Mouse (Mus musculus): ENCODE results near the gene Nphp1. TPM values are rescaled to one million over a fixed set of nuclear protein-coding genes. Genes with fewer than 3 reads are reported as not detected.

Nphp1 gene
- polyA plus RNA-seq, 1 experiment from 2014 or later, result 36.2 TPM

- Histone ChIP-seq H3K36me3 (peaks cover 6% of the 10 kb centered on the region; the same call in 1 of the 2 replicates), H3K4me2 (no peak overlapping the region), H3K4me1 (replicated peaks) (no peaks in the 10 kb centered on the region), H3K9ac (replicated peaks) (no peak overlapping the region), H3K27ac (peak overlapping the region; percentile 4), H3K27me3 (no peaks in the 10 kb centered on the region), H3K9me3 (no peaks in the 10 kb centered on the region), H3K4me3 (replicated peaks) (no peak overlapping the region)
- no peak for ATAC-seq (ENCODE audit: insufficient number of reproducible peaks, insufficient read depth, low FRiP score, low TSS enrichment, low read depth)
- WGBS, result 78% methylated on average over 3 of the region's 3 CpGs
Measured at GRCm38 (mm10) chr2:127742637-127743036, 46.1 kb downstream of the Nphp1 start.

GRCm38 (mm10) chr2:127740756-127741519 is 47.8 kb downstream of the Nphp1 start:
- H3K27ac ChIP-seq, result no peak overlapping the region
- no peak overlapping the region for H3K4me3 ChIP-seq (replicated peaks)
- H3K4me2 ChIP-seq, result no peak overlapping the region
- no peaks in the 10 kb centered on the region for H3K27me3 ChIP-seq
- H3K36me3 ChIP-seq, result peaks cover 6% of the 10 kb centered on the region; the same call in 1 of the 2 replicates
- no peaks in the 10 kb centered on the region for H3K9me3 ChIP-seq
- 71% methylated on average over 9 of the region's 9 CpGs for WGBS
- H3K9ac ChIP-seq (replicated peaks), result no peak overlapping the region
- ATAC-seq (ENCODE audit: insufficient number of reproducible peaks, insufficient read depth, low FRiP score, low TSS enrichment, low read depth), result no peak
- no peaks in the 10 kb centered on the region for H3K4me1 ChIP-seq (replicated peaks)

- H3K9ac ChIP-seq (replicated peaks), result no peak overlapping the region
- ATAC-seq (ENCODE audit: insufficient number of reproducible peaks, insufficient read depth, low FRiP score, low TSS enrichment, low read depth), result no peak
- H3K9me3 ChIP-seq, result no peaks in the 10 kb centered on the region
- no peaks in the 10 kb centered on the region; the same call in 1 of the 2 replicates for H3K4me1 ChIP-seq (replicated peaks)
- no peak overlapping the region for H3K4me2 ChIP-seq
- H3K27me3 ChIP-seq, result no peaks in the 10 kb centered on the region
- H3K27ac ChIP-seq, result no peak overlapping the region
- H3K36me3 ChIP-seq, result peaks cover 6% of the 10 kb centered on the region; the same call in 1 of the 2 replicates
- 90% methylated on average over 3 of the region's 3 CpGs for WGBS
- no peak overlapping the region for H3K4me3 ChIP-seq (replicated peaks)
Measured at GRCm38 (mm10) chr2:127737885-127738284, 50.8 kb downstream of the Nphp1 start.

DNA sequence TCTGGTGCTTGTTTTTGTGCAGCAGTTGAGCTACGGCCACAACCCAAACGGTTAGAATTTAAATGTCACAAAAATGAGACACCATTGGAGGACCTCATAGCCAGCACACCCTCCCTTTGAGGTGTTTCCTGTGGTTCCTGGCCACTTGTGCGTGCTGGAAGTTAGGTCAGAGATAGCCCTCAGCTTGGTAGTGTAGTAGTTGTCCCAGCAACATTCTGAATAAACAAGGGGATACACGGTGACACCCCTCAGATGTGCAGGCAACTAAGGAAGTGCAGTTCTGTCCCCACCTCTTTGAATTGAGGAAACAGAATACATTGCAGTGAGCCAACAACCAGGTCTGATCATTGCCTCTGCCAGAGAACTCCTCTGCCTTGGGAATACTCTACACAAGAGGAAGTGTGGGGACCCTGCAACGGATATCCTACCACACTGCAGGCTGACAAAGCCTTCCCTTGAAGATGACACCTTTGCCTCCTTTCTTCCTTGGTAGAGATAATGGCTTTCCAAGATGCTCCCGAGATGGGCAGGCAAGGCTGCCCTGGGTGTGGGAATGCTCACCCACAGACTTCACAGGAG is 52.0 kb downstream of the Nphp1 start:
- Histone ChIP-seq H3K9ac (replicated peaks) (no peak overlapping the region), H3K4me3 (replicated peaks) (no peak overlapping the region), H3K27me3 (no peaks in the 10 kb centered on the region), H3K9me3 (no peaks in the 10 kb centered on the region), H3K36me3 (peaks cover 5% of the 10 kb centered on the region; the same call in 1 of the 2 replicates), H3K4me2 (no peak overlapping the region), H3K4me1 (replicated peaks) (no peaks in the 10 kb centered on the region; the same call in 1 of the 2 replicates), H3K27ac (no peak overlapping the region)
- WGBS, result 78% methylated on average over 6 of the region's 6 CpGs
- no peak for ATAC-seq (ENCODE audit: insufficient number of reproducible peaks, insufficient read depth, low FRiP score, low TSS enrichment, low read depth)

GRCm38 (mm10) chr2:127735512-127736145 is 53.1 kb downstream of the Nphp1 start:
- Histone ChIP-seq H3K9ac (replicated peaks) (no peak overlapping the region), H3K27me3 (0 out of 2 replicates have a peak, but pooled peaks cover 1% of the 10 kb centered on the region), H3K4me1 (replicated peaks) (peaks cover 1% of the 10 kb centered on the region), H3K4me2 (no peak overlapping the region), H3K36me3 (no peaks in the 10 kb centered on the region), H3K27ac (no peak overlapping the region), H3K9me3 (no peaks in the 10 kb centered on the region), H3K4me3 (replicated peaks) (no peak overlapping the region)
- no peak for ATAC-seq (ENCODE audit: insufficient number of reproducible peaks, insufficient read depth, low FRiP score, low TSS enrichment, low read depth)
- 65% methylated on average over 9 of the region's 9 CpGs for WGBS

- Histone ChIP-seq H3K27me3 (peaks cover 9% of the 10 kb centered on the region; the same call in 1 of the 2 replicates), H3K4me2 (no peak overlapping the region), H3K36me3 (no peaks in the 10 kb centered on the region), H3K9ac (replicated peaks) (no peak overlapping the region), H3K4me1 (replicated peaks) (peaks cover 9% of the 10 kb centered on the region), H3K9me3 (no peaks in the 10 kb centered on the region), H3K4me3 (replicated peaks) (no peak overlapping the region), H3K27ac (no peak overlapping the region)
- WGBS, result 79% methylated on average over 5 of the region's 5 CpGs
- ATAC-seq (ENCODE audit: insufficient number of reproducible peaks, insufficient read depth, low FRiP score, low TSS enrichment, low read depth), result no peak
Measured at GRCm38 (mm10) chr2:127734889-127735288, 53.8 kb downstream of the Nphp1 start.

DNA sequence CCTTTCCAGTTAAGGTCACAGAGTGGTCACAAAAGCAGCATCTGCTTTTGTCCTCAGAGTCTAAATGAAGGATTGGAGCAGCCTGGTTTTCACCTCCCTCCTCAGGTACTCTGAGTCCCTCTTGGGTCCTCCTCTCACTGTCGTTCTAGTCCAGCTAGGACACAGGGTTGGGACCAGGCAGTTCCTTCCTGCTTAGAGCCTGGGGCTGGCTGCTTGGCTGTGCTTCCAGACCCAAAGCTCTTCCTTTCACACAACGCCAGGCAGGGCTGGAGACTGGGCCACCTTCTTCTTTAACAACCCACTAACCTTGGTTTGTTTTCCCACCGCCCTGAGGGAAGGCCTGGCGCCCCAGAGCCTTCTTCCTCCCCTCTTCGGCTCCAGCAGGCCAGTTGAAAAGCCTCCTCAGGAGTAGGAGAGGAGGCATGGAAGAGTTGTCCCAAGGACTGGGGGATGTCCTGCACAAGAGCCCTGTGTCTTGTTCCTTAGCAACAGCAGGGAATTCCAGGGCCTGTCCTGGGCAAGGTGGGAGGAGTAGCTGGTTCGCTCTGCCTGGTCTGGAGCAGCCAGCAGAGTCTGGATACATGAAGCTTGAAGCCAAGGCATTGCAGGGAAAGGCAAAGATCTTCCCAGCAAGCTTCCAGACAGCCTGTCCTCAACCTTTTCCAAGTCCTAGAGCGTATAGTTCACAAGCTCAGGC is 58.2 kb downstream of the Nphp1 start:
- 46% methylated on average over 7 of the region's 7 CpGs for WGBS
- Histone ChIP-seq H3K4me1 (replicated peaks) (peaks cover 19% of the 10 kb centered on the region), H3K4me3 (replicated peaks) (no peak overlapping the region), H3K9ac (replicated peaks) (no peak overlapping the region), H3K36me3 (no peaks in the 10 kb centered on the region), H3K9me3 (no peaks in the 10 kb centered on the region), H3K27ac (peak overlapping the region; percentile 41; the same call in 1 of the 2 replicates), H3K27me3 (peaks cover 24% of the 10 kb centered on the region), H3K4me2 (peak overlapping the region; percentile 59; the same call in 1 of the 2 replicates)
- no peak; the same call in 1 of the 2 replicates for ATAC-seq (ENCODE audit: insufficient number of reproducible peaks, insufficient read depth, low FRiP score, low TSS enrichment, low read depth)

- Histone ChIP-seq H3K36me3 (no peaks in the 10 kb centered on the region), H3K27ac (peak within 1 kb of the TSS; percentile 41; the same call in 1 of the 2 replicates), H3K4me3 (replicated peaks) (peak within 1 kb of the TSS; percentile 35), H3K4me1 (replicated peaks) (peaks cover 19% of the 10 kb centered on the region), H3K9ac (replicated peaks) (peak within 1 kb of the TSS; percentile 54), H3K27me3 (peaks cover 24% of the 10 kb centered on the region), H3K4me2 (peak within 1 kb of the TSS; percentile 59), H3K9me3 (no peaks in the 10 kb centered on the region)
- ATAC-seq (ENCODE audit: insufficient number of reproducible peaks, insufficient read depth, low FRiP score, low TSS enrichment, low read depth), result no peak
- 2% methylated on average over 26 of the region's 26 CpGs for WGBS
Measured at GRCm38 (mm10) chr2:127729671-127730070, 59.0 kb downstream of the Nphp1 start, which contains the start of gene Mall. Gene Mall, minus strand, starts transcription at chr2:127729932.

- ATAC-seq (ENCODE audit: insufficient number of reproducible peaks, insufficient read depth, low FRiP score, low TSS enrichment, low read depth), result no peak
- WGBS, result 28% methylated on average over 15 of the region's 15 CpGs
- Histone ChIP-seq H3K36me3 (no peaks in the 10 kb centered on the region), H3K4me3 (replicated peaks) (no peak overlapping the region), H3K27ac (no peak overlapping the region), H3K4me1 (replicated peaks) (peaks cover 19% of the 10 kb centered on the region), H3K27me3 (peaks cover 24% of the 10 kb centered on the region), H3K4me2 (no peak overlapping the region), H3K9ac (replicated peaks) (no peak overlapping the region), H3K9me3 (no peaks in the 10 kb centered on the region)
Measured at GRCm38 (mm10) chr2:127728661-127729450, 59.8 kb downstream of the Nphp1 start.

GRCm38 (mm10) chr2:127728146-127728545 is 60.6 kb downstream of the Nphp1 start:
- WGBS, result 84% methylated on average over 6 of the region's 6 CpGs
- Histone ChIP-seq H3K27ac (no peak overlapping the region), H3K27me3 (peaks cover 24% of the 10 kb centered on the region), H3K36me3 (no peaks in the 10 kb centered on the region), H3K4me1 (replicated peaks) (peaks cover 23% of the 10 kb centered on the region), H3K4me2 (no peak overlapping the region), H3K9me3 (no peaks in the 10 kb centered on the region), H3K4me3 (replicated peaks) (no peak overlapping the region), H3K9ac (replicated peaks) (no peak overlapping the region)
- ATAC-seq (ENCODE audit: insufficient number of reproducible peaks, insufficient read depth, low FRiP score, low TSS enrichment, low read depth), result no peak

Measured in limb, embryonic 12.5 days (tissue).